Mouse (Mus musculus) embryo, embryonic 11 days (tissue): ENCODE results near the gene Zic1.

ENCODE experiments used
- DNase-seq: peaks from one replicate; pipeline ENCODE4 v3.0.0-alpha.2; 2015

Gene Zic1

GRCm38 (mm10) chr9:91365664-91366063 is at the start of gene Zic1:
Gene Zic1 (minus strand): TSS chr9:91365810.
- peak; percentile 91 for DNase-seq

- peak; percentile 79 for DNase-seq
These were observed 48.5 kb upstream of the Zic1 start for GRCm38 (mm10) chr9:91414007-91414661.

- DNase-seq: no peak
These were observed 44.2 kb upstream of the Zic1 start for GRCm38 (mm10) chr9:91409771-91410170.

- no peak for DNase-seq
These were observed 40.7 kb upstream of the Zic1 start for GRCm38 (mm10) chr9:91406258-91406763.

- DNase-seq: peak; percentile 71
These were observed 40.2 kb upstream of the Zic1 start for GRCm38 (mm10) chr9:91405753-91406178.

- DNase-seq: no peak
These were observed 39.5 kb upstream of the Zic1 start for GRCm38 (mm10) chr9:91404905-91405752.

- no peak for DNase-seq
These were observed 38.6 kb upstream of the Zic1 start for GRCm38 (mm10) chr9:91404229-91404628.

- DNase-seq: no peak
These were observed 35.9 kb upstream of the Zic1 start for GRCm38 (mm10) chr9:91401471-91401870.

GRCm38 (mm10) chr9:91400482-91401093 is 35.0 kb upstream of the Zic1 start:
- DNase-seq: no peak

- DNase-seq: no peak
These were observed 34.4 kb upstream of the Zic1 start for GRCm38 (mm10) chr9:91399976-91400375.

- no peak for DNase-seq
These were observed 29.6 kb upstream of the Zic1 start for GRCm38 (mm10) chr9:91395066-91395772.

- DNase-seq: no peak
These were observed 28.6 kb upstream of the Zic1 start for GRCm38 (mm10) chr9:91394211-91394646.

- no peak for DNase-seq
These were observed 27.9 kb upstream of the Zic1 start for GRCm38 (mm10) chr9:91393376-91394068.

- no peak for DNase-seq
These were observed 22.6 kb upstream of the Zic1 start for GRCm38 (mm10) chr9:91388173-91388572.

GRCm38 (mm10) chr9:91387740-91388080 is 22.1 kb upstream of the Zic1 start:
- peak; percentile 61 for DNase-seq

GRCm38 (mm10) chr9:91386891-91387739 is 21.5 kb upstream of the Zic1 start:
- DNase-seq: peak; percentile 81

GRCm38 (mm10) chr9:91386502-91386890 is 20.9 kb upstream of the Zic1 start:
- DNase-seq: peak; percentile 76

GRCm38 (mm10) chr9:91385561-91386430 is 20.2 kb upstream of the Zic1 start:
- DNase-seq: no peak

GRCm38 (mm10) chr9:91384693-91385560 is 19.3 kb upstream of the Zic1 start:
- DNase-seq: no peak
